Mouse (Mus musculus): ENCODE results near the gene Cox19.

DNA sequence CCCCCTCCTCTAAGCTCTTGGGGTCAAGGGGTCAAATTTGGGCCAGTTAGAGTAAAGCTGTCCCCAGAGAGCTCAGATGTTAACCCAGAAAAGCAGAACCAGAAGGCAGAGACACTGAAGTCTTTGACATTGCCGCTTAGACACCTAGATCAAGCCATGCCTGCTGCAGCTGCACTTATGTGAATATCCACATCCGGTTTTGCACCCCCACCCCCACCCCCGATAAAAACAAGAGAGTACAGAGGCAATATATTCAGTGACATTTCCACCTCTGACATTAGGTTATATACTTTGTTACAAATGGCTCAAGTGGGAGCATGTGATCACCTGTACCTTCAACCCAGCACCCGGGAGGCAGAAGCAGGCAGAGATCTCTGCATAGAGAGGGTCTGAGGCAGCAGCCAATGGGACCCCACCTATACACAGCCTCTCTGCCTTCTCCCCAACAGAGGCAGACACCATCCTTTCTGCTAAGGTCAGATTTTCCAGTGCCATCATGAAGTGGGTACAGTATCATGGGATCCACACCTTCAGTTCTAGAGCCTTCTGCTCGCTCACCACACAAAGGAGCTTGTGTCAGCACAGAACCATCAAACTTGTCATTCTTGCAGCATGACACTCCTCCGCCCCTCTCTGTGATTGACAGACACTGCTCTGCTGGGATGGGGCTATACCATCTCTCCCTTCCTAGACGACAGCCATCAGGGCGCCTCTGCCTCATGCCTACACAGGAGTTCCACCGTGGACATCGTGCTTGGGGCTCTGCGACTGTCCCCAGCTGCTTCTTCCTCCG lies 60.6 kb downstream of the Cox19 start:
- TF ChIP-seq POLR2A (IDR thresholded peaks at IDR 0.05; ENCODE audit: insufficient read depth, low read length) (no peak), CTCF (IDR thresholded peaks at IDR 0.05; ENCODE audit: low read depth, low read length) (no peak), EP300 (IDR thresholded peaks at IDR 0.05; ENCODE audit: insufficient read depth, low read depth, low read length) (no peak)
